Mouse (Mus musculus): ENCODE measurements at regions not wholly inside any gene's neighbourhood (a gene's known extent, or its start where the extent isn't known, plus 50 kb on each side); places are given as distances from the start of the nearest gene placed in this dataset.

DNA sequence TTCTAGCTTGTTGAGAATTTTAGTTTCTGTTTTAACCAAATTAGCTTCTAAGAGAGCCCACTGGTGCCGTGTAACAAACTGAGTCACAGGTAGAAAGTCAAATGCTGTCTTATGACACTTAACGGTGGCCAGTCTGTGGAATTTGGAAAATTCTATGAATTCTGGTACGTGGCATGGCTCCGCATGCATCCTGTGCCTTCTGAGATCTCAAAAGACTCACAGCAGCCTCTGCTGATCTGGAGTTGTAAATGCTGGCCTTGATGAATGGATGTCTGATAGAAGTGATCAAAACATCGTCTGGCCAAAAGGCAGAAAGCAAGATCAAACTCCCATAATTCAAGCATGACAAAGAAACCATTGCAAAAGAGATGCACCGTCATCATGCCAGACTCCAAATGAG, 381.5 kb downstream of the Fbxo8 start:
- no peak overlapping the region for H3K9ac ChIP-seq (ENCODE audit: low read depth, low read length)
- H3K36me3 ChIP-seq (ENCODE audit: control insufficient read depth, insufficient read depth, low read length) = no peaks in the 10 kb centered on the region
- H3K4me3 ChIP-seq (ENCODE audit: insufficient read depth, low read depth, low read length) = no peak overlapping the region
- no peaks in the 10 kb centered on the region for H3K79me2 ChIP-seq (ENCODE audit: control insufficient read depth, insufficient read depth, low read length)
- no peak for TF ChIP-seq CTCF (IDR thresholded peaks at IDR 0.05; ENCODE audit: low read depth, low read length)
- TF ChIP-seq POLR2A (IDR thresholded peaks at IDR 0.05; ENCODE audit: extremely low read depth, insufficient read depth, low read length) = no peak
- whole genome bisulfite sequencing = 65% methylated on average over 6 of the region's 6 CpGs
- no peaks in the 10 kb centered on the region for H3K4me1 ChIP-seq (ENCODE audit: control insufficient read depth, insufficient read depth, low read length)
- DNase-seq (ENCODE audit: extremely low read depth, low read depth, low spot score) = no peak
- 0 out of 2 replicates have a peak overlapping the region, but pooled peaks have one; percentile 7 for H3K27ac ChIP-seq (replicated peaks; ENCODE audit: insufficient read depth, low read depth, low read length)
- H3K27me3 ChIP-seq (ENCODE audit: control insufficient read depth, insufficient read depth, low read length) = no peaks in the 10 kb centered on the region

DNA sequence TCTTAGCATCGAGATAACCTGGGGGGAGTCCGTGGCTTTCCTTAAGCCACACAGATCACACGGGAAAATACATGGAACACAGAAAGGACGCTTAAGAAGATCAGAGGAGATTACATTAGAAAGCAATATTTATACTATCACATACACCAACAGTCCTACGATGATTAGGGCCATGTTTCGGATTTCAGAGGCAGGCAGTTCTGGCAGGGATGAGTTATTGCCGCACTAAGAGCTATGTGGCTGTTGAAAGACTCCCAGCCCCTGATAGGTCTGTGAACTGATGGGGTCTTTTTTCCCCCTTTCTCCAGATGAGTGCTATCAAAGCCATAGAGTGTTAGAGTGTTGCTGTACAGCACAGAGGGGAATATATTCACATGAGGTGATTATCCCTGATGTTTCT, 358.6 kb upstream of the Hand2 start:
- TF ChIP-seq CTCF (IDR thresholded peaks at IDR 0.05; ENCODE audit: low read depth, low read length) (no peak), POLR2A (IDR thresholded peaks at IDR 0.05; ENCODE audit: extremely low read depth, insufficient read depth, low read length) (no peak)
- Histone ChIP-seq H3K27ac (replicated peaks; ENCODE audit: insufficient read depth, low read depth, low read length) (no peak overlapping the region), H3K36me3 (ENCODE audit: control insufficient read depth, insufficient read depth, low read length) (no peaks in the 10 kb centered on the region), H3K79me2 (ENCODE audit: control insufficient read depth, insufficient read depth, low read length) (no peaks in the 10 kb centered on the region), H3K4me1 (ENCODE audit: control insufficient read depth, insufficient read depth, low read length) (no peaks in the 10 kb centered on the region), H3K4me3 (ENCODE audit: insufficient read depth, low read depth, low read length) (no peak overlapping the region), H3K9ac (ENCODE audit: low read depth, low read length) (no peak overlapping the region), H3K27me3 (ENCODE audit: control insufficient read depth, insufficient read depth, low read length) (no peaks in the 10 kb centered on the region)
- WGBS = 73% methylated on average over 7 of the region's 7 CpGs
- DNase-seq (ENCODE audit: extremely low read depth, low read depth, low spot score) = no peak

DNA sequence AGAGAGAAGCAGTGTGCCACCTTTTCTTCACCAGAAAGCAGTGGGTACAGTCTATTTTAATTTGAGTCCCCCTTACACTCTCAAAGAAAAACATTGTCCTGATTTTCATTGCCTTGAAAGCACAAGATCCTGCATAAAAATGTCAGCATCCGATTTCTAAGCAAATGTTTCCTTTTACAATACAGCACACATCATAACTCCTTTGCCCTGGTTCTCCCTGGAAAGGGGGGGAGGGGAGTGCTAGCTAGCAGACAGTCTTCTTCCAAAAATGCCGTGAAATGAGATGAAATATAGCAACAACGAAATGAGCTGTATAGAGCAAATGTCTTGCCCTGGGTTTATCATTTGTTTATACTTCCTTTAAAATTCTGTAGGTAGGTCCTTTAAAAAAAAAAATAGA, 350.5 kb upstream of the Hand2 start:
- Histone ChIP-seq H3K4me3 (ENCODE audit: insufficient read depth, low read depth, low read length) (no peak overlapping the region), H3K27me3 (ENCODE audit: control insufficient read depth, insufficient read depth, low read length) (no peaks in the 10 kb centered on the region), H3K27ac (replicated peaks; ENCODE audit: insufficient read depth, low read depth, low read length) (no peak overlapping the region), H3K36me3 (ENCODE audit: control insufficient read depth, insufficient read depth, low read length) (no peaks in the 10 kb centered on the region), H3K79me2 (ENCODE audit: control insufficient read depth, insufficient read depth, low read length) (no peaks in the 10 kb centered on the region), H3K9ac (ENCODE audit: low read depth, low read length) (no peak overlapping the region), H3K4me1 (ENCODE audit: control insufficient read depth, insufficient read depth, low read length) (no peaks in the 10 kb centered on the region)
- TF ChIP-seq POLR2A (IDR thresholded peaks at IDR 0.05; ENCODE audit: extremely low read depth, insufficient read depth, low read length) = no peak
- no peak for TF ChIP-seq CTCF (IDR thresholded peaks at IDR 0.05; ENCODE audit: low read depth, low read length)
- no peak for DNase-seq (ENCODE audit: extremely low read depth, low read depth, low spot score)
- 50% methylated on average over 3 of the region's 3 CpGs for WGBS

DNA sequence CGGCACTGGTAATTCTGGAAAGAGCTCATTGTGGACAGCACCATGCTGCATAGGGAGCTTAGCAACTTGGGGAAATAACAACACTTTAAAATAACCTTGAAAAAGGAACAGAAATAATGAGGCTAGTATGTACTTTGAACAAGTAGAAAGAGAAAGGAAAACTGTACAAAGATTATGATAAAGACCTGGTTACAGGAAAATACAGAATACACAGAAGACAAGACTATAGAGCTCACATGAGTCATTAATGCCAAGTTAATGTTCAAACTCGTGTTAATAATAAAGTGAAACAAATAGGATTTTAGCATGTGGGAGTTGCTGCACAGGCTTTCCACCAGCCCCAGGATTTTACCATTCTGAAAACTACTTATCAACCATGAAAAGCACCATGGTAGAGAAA, 341.8 kb upstream of the Hand2 start:
- Histone ChIP-seq H3K27me3 (ENCODE audit: control insufficient read depth, insufficient read depth, low read length) (no peaks in the 10 kb centered on the region), H3K79me2 (ENCODE audit: control insufficient read depth, insufficient read depth, low read length) (no peaks in the 10 kb centered on the region), H3K4me3 (ENCODE audit: insufficient read depth, low read depth, low read length) (no peak overlapping the region), H3K4me1 (ENCODE audit: control insufficient read depth, insufficient read depth, low read length) (no peaks in the 10 kb centered on the region), H3K36me3 (ENCODE audit: control insufficient read depth, insufficient read depth, low read length) (no peaks in the 10 kb centered on the region), H3K9ac (ENCODE audit: low read depth, low read length) (no peak overlapping the region), H3K27ac (replicated peaks; ENCODE audit: insufficient read depth, low read depth, low read length) (no peak overlapping the region)
- TF ChIP-seq CTCF (IDR thresholded peaks at IDR 0.05; ENCODE audit: low read depth, low read length) = no peak
- no peak for TF ChIP-seq POLR2A (IDR thresholded peaks at IDR 0.05; ENCODE audit: extremely low read depth, insufficient read depth, low read length)
- no peak for DNase-seq (ENCODE audit: extremely low read depth, low read depth, low spot score)
- 53% methylated on average over 2 of the region's 2 CpGs for WGBS

DNA sequence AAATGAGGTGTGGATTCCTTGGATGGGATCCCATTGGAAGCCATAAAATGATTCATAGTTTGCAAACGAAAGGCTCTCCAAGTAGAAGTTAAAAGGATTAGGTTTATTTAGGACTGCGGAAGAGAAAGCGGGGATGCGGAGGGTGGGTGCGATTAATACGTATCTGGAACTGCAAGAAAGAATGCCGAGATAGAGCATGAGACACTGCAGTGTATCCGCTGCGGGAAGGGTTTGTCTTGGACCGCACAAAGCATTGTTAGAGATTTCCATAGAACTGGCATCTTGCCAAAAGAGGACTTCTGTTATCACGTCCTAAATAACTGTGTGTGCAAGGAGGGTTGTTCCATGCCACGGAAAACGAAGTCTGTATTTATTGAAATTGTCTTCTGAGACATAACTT, 341.4 kb upstream of the Hand2 start:
- no peaks in the 10 kb centered on the region for H3K4me1 ChIP-seq (ENCODE audit: control insufficient read depth, insufficient read depth, low read length)
- TF ChIP-seq POLR2A (IDR thresholded peaks at IDR 0.05; ENCODE audit: extremely low read depth, insufficient read depth, low read length) (no peak), CTCF (IDR thresholded peaks at IDR 0.05; ENCODE audit: low read depth, low read length) (no peak)
- no peaks in the 10 kb centered on the region for H3K36me3 ChIP-seq (ENCODE audit: control insufficient read depth, insufficient read depth, low read length)
- DNase-seq (ENCODE audit: extremely low read depth, low read depth, low spot score) = no peak
- no peak overlapping the region for H3K4me3 ChIP-seq (ENCODE audit: insufficient read depth, low read depth, low read length)
- no peaks in the 10 kb centered on the region for H3K27me3 ChIP-seq (ENCODE audit: control insufficient read depth, insufficient read depth, low read length)
- no peak overlapping the region for H3K9ac ChIP-seq (ENCODE audit: low read depth, low read length)
- H3K79me2 ChIP-seq (ENCODE audit: control insufficient read depth, insufficient read depth, low read length) = no peaks in the 10 kb centered on the region
- no peak overlapping the region for H3K27ac ChIP-seq (replicated peaks; ENCODE audit: insufficient read depth, low read depth, low read length)
- 77% methylated on average over 13 of the region's 13 CpGs for WGBS

DNA sequence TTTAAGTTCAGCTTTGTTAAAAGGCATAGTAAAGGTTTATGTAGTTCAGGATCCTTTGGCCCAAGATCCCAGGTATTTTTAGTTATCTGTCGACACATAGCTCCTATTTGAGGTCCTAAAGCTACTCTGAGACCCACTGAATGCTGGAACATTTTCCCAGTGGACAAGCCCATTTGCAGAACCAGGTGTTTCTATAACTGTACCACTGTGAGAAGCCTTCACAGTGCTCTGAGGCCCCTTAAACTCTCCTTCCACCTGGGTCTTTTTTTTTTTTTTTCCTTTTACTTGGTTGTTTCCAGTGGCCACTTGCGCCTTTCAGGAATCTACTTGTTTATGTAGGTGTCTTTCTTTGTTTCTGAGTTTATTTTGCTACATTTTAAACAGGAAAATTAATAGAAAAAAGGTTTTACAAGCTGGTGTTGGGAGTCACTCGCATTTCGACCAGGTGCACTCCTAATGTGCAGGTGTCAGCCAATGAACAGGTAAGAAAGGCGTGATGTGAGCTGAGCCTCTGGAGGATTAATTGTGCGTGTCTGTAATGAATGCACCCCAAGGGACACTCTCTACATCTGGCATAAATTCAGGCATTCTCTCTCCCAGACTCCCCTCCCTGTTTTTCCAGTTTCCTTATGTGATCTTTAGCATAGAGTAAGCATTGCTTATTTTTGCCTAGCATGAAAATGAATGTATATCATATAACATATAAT, 310.3 kb upstream of the Hand2 start:
- no peak for TF ChIP-seq POLR2A (IDR thresholded peaks at IDR 0.05; ENCODE audit: extremely low read depth, insufficient read depth, low read length)
- H3K4me1 ChIP-seq (ENCODE audit: control insufficient read depth, insufficient read depth, low read length) = no peaks in the 10 kb centered on the region
- no peak for DNase-seq (ENCODE audit: extremely low read depth, low read depth, low spot score)
- no peaks in the 10 kb centered on the region for H3K36me3 ChIP-seq (ENCODE audit: control insufficient read depth, insufficient read depth, low read length)
- H3K27ac ChIP-seq (replicated peaks; ENCODE audit: insufficient read depth, low read depth, low read length) = no peak overlapping the region
- 76% methylated on average over 6 of the region's 6 CpGs for WGBS
- no peak overlapping the region for H3K4me3 ChIP-seq (ENCODE audit: insufficient read depth, low read depth, low read length)
- H3K79me2 ChIP-seq (ENCODE audit: control insufficient read depth, insufficient read depth, low read length) = no peaks in the 10 kb centered on the region
- no peak overlapping the region for H3K9ac ChIP-seq (ENCODE audit: low read depth, low read length)
- no peaks in the 10 kb centered on the region for H3K27me3 ChIP-seq (ENCODE audit: control insufficient read depth, insufficient read depth, low read length)
